Mouse (Mus musculus): Measurements from ENCODE around the gene Asic2.
A peak's percentile ranks its signal among the peaks of the same experiment; 100 is the strongest.

- no peak for TF ChIP-seq POLR2A (IDR thresholded peaks at IDR 0.05; ENCODE audit: extremely low read depth, insufficient read depth, low read length)
- TF ChIP-seq CTCF (IDR thresholded peaks at IDR 0.05; ENCODE audit: low read depth, low read length), result peak; percentile 65
Measured at GRCm38 (mm10) chr11:81239966-81240681, 728.1 kb downstream of the Asic2 start.

All from liver, adult 2 months (tissue).